Mouse (Mus musculus): ENCODE results near the gene Dalrd3. TPM values are rescaled to one million over a fixed set of nuclear protein-coding genes. Genes with fewer than 3 reads are reported as not detected.
"Not testable (repeated sequence)": the region's sequence is repeated elsewhere in the genome, so short reads cannot be mapped to it uniquely, and the experiment has no call there.

Gene Dalrd3
- total RNA-seq, 2 experiments from 2014 or later, result 61.1 to 72.7 TPM

DNA sequence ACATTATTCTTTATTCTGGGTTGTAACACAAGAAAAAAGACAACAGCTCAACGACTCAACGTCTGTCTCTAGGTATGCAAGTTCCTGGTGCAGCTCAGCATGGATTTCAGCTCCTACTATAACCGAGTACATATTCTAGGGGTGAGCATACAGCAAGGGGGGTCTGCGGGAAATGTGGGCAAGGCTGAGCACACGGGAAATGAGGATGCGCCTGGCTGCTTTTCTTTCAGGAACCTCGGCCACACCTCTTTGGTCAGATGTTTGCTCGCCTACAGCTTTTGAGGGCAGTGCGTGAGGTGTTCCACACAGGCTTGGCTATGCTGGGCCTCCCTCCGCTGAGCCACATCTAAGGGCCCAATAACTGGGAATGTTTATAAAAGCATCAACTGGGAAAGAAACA is 2.6 kb downstream of the Dalrd3 start:
- no peak for DNase-seq

DNA sequence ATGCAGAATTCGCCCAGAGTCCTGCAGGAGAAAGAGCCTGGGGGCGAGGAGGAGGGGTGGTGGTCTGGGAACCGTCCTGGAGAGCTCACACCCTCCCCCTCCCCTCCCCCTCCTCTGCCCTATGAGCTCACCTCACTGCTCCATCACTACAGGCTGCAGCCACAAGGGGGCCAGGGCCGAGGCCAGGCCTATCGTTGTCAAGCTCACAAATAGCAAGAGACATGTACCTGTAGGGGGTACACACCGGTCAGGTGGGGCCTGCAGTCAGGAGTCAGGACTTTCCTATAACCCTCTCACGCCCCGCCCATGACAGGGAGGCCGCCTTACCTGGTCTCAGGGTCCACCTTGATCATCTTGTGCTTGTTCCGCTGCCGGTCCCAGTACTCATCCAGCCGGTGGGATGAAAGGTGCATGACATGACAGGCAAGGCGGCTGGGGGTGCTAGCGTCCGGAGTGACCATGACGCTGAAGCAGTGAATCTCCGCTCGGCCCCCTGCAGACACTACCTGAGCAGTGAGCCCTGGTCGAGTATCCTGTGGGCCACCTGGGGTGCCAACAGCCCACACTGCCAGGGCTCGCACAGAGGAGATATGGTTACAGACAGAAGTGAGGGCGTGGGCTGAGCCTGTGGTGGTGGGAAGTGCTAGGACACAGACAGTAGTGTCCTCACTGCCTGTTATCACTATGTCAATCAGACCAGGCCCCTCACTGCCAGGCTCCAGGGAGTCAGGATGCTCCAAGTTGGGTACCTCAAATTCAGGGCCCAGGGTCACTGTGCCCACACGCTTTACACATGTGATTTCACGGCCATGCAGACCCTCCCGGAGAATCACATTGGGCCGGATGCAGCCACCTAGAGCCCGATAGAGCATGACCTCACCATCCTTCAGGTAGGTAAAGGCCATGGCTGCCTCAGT is 4.3 kb downstream of the Dalrd3 start:
- DNase-seq, result peak; percentile 60 to 79

DNA sequence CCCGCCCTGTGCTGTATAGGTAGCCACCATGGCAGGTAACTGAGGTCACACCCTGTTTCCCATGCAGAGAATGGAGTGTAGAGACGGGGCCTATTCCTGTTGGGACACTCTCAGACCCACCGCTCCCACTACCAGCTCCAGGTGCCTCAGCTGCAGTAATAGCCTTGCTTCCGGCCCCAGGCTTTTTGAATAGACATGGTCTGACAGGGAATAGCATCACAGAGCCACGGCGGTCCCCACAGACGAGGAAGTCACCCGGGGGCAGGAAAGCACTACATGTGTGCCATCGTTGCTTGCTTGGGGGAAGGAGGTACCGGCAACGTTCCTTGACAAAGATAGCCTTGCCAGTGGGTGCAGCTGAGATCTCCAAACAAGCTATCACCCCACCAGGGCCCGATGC is 5.2 kb downstream of the Dalrd3 start:
- no peak for DNase-seq

DNA sequence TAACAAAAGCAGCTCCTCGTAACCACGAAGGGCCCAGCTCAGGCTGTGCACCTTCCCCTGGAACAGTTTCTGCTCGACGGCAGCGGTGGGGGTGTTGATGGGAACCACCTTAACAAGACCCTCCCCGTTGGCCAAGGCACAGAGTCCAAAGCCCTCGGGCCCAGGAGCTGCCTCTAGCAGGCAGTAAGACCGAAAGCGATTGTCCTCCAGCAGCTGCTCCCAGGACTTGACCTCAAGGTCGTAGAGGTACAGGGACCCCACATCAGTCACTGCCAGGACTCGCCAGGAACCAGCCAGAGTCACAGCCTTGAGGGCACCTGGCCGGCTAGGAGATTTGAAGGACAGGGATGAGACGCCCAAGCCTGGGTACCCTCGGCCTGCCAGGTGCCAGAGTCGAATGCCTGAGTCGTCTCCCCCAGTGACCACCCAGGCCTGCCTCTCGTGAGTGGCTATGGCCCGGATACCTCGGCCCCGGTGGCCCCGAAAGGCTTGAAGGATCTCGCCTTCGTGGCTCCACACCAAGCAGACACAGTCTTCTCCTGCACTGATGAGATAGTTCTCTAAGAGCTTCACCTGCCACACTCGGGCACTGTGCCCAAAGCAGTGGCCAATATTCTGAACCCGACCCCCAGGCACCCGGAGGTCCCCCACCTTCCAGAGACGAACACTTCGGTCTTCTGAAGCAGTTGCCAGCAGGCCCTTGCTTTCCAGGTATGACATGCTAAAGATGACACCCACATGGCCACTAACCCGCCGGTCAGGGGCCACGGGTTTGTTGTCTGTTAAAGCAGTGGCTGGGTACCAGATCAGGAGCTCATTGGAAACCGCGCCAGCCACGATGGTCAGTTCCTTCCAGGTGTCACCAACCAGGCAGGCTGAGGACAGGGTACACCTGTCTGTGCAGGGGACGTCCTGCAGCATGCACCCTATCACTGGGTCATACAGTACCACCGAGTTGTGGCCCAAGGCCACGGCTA is 5.9 kb downstream of the Dalrd3 start:
- DNase-seq, result no peak

GRCm38 (mm10) chr9:108577025-108577424 is 7.3 kb downstream of the Dalrd3 start:
- DNase-seq, result no peak

DNA sequence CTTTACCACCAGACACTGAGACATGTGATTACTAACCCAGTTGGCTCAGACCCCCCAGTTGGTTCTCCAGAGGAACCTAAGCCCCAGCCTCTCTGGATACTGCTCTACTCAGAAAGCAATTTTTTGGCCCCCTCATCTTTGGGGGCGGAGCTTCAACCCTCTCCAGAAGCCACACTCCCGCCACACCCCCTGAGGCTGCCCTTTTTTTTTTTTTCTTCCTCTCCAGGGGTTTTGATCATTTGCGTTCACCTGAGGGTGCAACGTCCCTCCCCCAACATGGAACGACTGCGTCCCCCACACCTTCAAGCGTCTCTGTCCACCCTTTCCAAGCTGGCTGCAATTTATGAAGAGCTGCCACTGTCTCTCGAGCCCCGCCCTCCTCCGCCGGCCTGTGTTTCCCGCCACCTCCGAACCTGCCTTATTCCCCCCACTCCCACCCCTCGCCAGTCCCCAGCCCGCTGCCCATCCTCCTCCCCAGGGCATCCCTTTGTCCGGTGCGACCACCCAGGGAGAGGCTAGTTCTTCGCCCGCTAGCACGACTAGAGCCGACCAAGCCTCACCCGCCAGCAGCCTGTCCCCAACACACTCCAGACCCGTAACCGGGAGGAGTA is 8.4 kb downstream of the Dalrd3 start:
- peak; percentile 59 to 79 for DNase-seq

DNA sequence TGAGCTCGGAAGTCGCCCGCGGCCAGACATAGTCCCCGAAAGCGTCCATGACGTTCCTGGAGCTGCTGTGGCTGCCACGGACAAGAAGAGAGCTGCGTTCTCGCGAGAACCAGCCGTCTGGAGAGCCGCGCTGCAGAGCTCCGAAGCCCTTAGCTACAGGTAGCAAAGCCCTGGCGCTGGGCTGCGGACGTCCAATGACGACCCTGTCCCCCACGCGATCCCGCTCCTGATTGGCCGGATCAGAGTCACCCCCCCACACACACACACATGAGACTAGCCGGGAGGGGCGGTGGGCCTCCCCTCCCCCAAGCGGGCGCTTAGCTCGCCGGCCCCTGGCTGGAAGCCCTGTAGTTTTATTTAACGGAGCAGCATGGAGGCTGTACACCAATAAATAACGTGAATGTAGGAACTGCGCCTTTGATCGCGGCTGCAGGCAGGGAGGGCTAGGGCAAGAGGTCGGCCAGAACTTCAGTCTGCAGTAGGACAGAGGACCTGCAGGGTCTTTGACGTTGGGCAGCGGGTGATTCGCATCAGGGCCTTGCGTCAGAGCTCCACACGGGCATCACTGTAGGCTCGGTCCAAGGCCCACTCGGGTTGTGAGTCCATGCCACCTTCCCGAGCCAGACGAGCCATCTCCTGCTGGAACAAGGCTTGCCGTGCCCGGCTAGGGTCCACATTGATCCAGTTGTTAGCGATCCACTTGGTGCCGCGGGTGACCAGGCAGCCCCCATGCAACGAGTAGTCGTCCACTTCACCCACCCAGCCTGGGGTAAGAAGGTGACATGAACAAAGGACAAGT is 9.1 kb downstream of the Dalrd3 start, which contains the start of gene Wdr6:
Wdr6 (minus strand) TSS at position 195 of the 799 bp plus-strand sequence.
- DNase-seq, result peak; percentile 94 to 96

DNA sequence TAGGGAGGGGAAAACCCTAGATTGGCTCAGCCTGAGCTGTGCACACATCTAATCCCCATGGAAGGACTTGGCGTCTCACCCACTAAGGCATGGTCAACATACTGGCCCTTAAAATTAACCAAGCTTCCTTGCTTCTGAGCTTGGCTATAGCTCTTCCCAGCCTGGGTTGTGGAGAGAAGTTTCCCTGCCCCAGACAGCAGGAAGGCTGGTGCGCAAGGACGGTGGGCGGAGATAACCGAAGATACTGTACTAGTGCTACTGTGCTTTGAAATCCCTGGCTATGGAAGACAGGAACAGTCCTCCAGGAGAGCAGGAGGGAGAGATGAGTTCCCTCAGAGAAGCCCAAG is 9.6 kb downstream of the Dalrd3 start:
- DNase-seq, result peak; percentile 62 to 69

DNA sequence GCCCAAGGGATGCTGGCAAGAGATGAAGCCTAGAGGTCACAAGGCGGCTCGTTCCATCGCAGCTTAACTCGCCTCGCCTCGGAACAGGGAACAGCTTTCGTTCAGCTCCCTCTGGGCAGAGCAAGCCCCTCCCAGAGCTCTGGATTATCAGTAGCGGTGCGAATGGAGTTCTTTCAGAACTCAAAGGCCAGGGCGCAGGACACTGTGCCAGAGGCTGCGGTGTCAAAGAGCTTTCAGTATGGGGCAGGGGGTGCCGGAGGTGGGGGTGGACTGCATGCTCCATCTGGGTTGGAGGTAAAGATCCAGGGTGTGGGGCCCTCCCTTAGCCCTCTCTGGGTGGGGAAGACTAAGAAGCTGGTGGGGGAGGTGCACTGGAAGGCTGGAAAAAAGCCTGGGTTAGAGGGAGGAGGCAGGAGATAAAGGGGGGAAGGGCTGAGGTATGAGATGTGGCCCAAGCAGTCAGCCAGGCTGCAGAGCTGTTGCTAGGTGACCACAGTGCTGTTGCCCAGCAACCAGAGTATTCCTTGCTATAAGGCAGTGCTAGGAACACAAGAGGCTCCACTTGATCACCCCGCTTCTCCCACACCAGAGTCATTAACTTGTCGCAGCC is 18.0 kb downstream of the Dalrd3 start:
- peak; percentile 74 to 77 for DNase-seq

DNA sequence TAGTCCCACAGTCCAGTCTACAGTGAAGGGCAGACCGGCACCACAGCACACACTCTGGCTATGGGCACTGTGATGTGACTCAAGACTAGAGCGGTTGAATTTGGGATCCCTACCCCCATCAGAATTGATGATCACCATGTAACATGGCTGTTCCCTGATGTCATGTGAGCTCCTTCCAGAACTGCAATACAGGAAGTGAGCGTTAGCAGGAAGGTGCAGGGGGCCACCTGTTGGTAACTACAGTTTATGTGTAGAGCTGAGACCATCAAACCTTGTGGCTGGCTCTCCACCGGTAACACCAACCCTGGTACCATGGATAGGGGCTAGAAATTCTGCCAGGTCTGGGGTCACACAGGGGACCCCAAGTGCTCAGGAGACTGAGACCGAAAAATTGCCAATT is 19.5 kb downstream of the Dalrd3 start:
- no peak for DNase-seq

DNA sequence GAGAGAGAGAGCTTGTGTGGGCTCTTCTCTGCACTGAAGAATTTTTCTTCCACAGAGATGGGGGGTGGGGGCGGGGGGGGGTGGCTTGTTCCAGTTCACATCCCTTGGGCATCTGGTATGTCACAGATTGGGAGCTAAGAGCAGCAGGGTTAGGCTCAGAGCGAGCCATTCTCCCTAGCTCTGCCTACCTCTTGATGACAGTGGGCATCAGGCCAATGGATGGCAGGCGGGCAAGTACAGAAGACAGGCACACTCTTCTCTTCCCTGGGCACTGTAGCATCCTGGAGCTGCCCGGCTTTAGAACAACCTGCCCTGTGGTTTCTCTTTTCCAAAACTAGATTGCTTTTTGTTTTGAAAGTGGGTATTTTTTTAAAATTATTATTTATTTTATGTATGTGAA is 21.8 kb downstream of the Dalrd3 start:
- no peak for DNase-seq

DNA sequence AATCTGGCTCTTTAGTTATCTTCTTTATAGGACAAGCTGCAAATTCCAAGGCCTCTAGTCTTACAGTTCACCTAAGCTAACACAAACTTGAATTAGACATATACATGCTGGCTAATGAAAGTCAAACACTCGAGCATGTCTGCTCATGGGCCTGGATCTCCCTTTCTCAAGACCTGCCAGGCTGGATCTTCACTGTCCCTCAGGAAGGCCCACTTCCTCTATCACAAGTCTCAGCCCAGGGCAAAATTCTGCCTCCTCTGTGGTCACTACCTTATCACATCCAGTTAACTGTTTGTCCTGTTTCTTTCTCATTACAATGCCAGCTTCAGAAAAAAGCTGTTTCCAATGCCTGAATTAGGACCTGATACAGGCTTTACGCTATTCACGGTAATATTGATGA is 24.7 kb downstream of the Dalrd3 start:
- no peak for DNase-seq

DNA sequence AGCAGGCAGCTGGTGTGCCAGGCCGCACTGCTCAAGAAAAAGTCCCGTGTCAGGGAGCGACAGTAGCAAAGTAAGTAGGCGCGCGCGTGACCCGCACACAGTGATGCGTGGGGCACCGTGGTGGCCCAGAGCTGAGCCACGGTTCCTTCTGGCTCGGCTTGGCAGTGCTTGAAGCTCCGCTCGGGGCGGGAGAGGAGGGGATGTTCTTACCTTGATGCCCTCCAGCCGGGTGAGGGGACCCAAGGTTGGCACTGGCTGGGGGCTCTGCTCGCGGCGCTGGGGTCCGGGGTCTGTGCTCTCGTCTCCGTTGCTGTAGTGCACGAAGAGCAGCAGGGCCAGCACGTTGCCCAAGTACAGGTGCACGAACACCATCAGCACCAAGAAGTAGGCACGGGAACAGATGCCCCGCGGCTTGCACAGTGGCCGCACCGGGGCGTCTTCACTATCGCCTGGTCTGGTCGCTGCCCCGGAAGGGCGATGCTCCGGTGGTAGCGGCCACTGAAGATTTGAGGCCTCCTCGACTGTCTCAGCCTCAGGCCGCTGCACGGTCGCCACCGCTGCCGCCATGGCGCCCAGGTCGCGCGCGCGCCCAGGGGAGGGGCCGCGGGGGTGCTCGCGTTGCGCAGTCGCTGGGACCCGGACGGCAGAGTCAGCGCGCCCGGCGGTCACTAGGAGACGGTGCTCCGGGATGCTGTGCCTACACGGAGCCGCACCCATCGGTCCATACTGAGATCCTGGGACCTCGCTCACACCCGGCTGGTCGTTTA is 27.5 kb downstream of the Dalrd3 start, which contains the start of gene P4htm:
P4htm (minus strand) TSS at position 670 of the 767 bp plus-strand sequence.
- peak; percentile 79 to 86 for DNase-seq

DNA sequence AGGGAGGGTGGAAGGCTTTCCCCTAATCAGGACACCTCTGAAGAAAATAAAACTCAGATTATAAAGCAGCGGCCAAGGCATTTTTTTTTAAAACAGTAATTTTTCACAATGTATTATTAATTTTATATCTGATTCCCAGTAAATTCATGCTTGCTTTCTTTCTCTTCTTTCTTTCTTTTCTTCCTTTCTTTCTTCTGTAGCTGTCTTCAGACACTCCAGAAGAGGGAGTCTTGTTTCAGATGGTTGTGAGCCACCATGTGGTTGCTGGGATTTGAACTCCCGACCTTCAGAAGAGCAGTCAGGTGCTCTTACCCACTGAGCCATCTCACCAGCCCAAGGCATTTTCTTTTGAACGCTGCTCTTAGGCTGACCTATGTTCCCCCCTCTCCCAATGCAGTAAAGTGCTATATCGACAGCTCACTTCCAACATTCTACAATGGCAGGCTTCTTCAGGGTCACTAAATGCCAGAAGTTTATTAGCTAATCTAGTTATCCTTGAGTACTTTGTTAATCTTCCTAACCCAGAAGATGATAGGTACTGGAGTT is 29.4 kb downstream of the Dalrd3 start:
- DNase-seq, result no peak

DNA sequence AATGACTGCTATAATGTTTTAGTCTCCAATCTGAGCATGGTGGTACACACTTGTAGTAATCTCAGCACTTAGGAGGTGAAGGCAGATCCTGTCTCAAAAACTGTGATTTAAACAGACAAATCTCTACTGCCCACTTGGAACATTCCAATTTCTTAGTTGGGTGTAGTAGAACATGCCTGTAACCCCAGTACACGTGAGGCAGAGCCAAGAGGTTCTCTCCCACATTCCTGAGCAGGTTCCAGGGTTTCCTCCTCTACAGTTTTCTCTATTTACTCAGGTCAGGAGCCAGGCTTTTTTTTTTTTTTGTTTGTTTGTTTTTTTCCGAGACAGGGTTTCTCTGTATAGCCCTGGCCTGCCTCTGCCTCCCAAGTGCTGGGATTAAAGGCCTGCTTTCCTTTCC is 30.3 kb downstream of the Dalrd3 start:
- DNase-seq, result no peak

- no peak for DNase-seq
These were observed 32.3 kb downstream of the Dalrd3 start for GRCm38 (mm10) chr9:108601986-108602385.

GRCm38 (mm10) chr9:108607929-108608328 is 38.2 kb downstream of the Dalrd3 start:
- not testable (repeated sequence) for DNase-seq

- no peak for DNase-seq
These were observed 39.2 kb downstream of the Dalrd3 start for GRCm38 (mm10) chr9:108608889-108609288.

- DNase-seq, result no peak
These were observed 41.8 kb downstream of the Dalrd3 start for GRCm38 (mm10) chr9:108611488-108611887.

- DNase-seq, result no peak
These were observed 47.6 kb downstream of the Dalrd3 start for GRCm38 (mm10) chr9:108617301-108617700.

Data from adrenal gland, postnatal 36 days (tissue).